Mouse (Mus musculus): ENCODE measurements around the gene H2-Q1.
"Not testable (repeated sequence)": the region's sequence is repeated elsewhere in the genome, so short reads cannot be mapped to it uniquely, and the experiment has no call there.

DNA sequence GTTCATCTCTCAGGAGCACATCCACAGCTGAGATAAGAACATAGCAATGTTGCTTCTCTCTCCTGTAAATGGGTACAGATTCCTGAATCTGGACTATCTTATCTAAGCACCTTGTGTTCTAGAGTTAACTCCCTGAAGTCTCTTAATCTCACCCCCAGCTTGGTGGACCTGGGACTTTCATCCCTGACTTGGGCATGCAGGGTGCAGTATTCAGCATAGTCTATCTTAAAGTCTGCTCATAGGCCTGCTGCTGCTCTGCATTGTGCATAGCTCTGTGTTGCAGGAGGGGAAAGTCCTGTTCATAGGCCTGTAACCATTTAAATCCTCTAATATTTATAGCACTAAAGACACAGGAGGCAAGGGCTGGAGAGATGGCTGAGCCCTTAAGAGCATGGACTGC, 5.8 kb downstream of the H2-Q1 start:
- not testable (repeated sequence) for TF ChIP-seq CTCF, EP300 (IDR thresholded peaks at IDR 0.05; ENCODE audit: low read depth)

Measured in liver, postnatal 0 days (tissue).